Mouse (Mus musculus) midbrain, postnatal 0 days (tissue): ENCODE measurements at regions not wholly inside any gene's neighbourhood (a gene's known extent, or its start where the extent isn't known, plus 50 kb on each side); places are given as distances from the start of the nearest gene placed in this dataset.

Experiments used
- ATAC-seq: fragments of 200-750 bp; cut with Nextera tagmentation; 2 replicates; pipeline ENCODE4 v1.8.0; 2017; ENCODE audit warnings: moderate number of reproducible peaks, mild to moderate bottlenecking, moderate TSS enrichment, moderate library complexity; ENCODE audit not compliant: low FRiP score
- DNase-seq: peaks from one replicate; pipeline ENCODE4 v3.0.0-alpha.2; 2015; ENCODE audit warnings: low spot score
- H3K27ac ChIP-seq: fragments of 300-500 bp; sonication (generic); 2 replicates; pipeline ENCODE4 v1.5.1; 2014; ENCODE audit warnings: low read depth, mild to moderate bottlenecking, low read length, mixed read lengths
- H3K27me3 ChIP-seq: fragments of 300-500 bp; sonication (generic); 2 replicates; pipeline ENCODE4 v1.6.1; 2014; ENCODE audit warnings: low read length, control low read depth, mixed read lengths; ENCODE audit not compliant: insufficient read depth
- H3K36me3 ChIP-seq: fragments of 300-500 bp; sonication (generic); 2 replicates; pipeline ENCODE4 v1.6.1; 2014; ENCODE audit warnings: low read length, control low read depth, mixed read lengths; ENCODE audit not compliant: insufficient read depth
- H3K4me1 ChIP-seq: fragments of 300-500 bp; sonication (generic); 2 replicates; pipeline ENCODE4 v1.6.1; 2014; ENCODE audit warnings: mild to moderate bottlenecking, control low read depth, antibody characterized with exemption, low read length, mixed read lengths; ENCODE audit not compliant: insufficient read depth
- H3K4me2 ChIP-seq: fragments of 300-500 bp; sonication (generic); 2 replicates; pipeline ENCODE4 v1.6.1; 2014; ENCODE audit warnings: low read depth, mild to moderate bottlenecking, low read length, mixed read lengths; ENCODE audit not compliant: poor library complexity, severe bottlenecking
- H3K4me3 ChIP-seq: fragments of 300-500 bp; sonication (generic); 2 replicates; pipeline ENCODE4 v1.5.1; 2014; ENCODE audit warnings: low read depth, mild to moderate bottlenecking, low read length, moderate library complexity
- H3K9ac ChIP-seq: fragments of 300-500 bp; sonication (generic); replicated peaks from 2 replicates; pipeline ENCODE4 v1.6.1; 2014; ENCODE audit warnings: mild to moderate bottlenecking, low read length, moderate library complexity, mixed read lengths; ENCODE audit not compliant: poor library complexity, severe bottlenecking
- H3K9me3 ChIP-seq: fragments of 300-500 bp; sonication (generic); 2 replicates; pipeline ENCODE4 v1.6.1; 2016; ENCODE audit warnings: low read length, control low read depth
- CTCF ChIP-seq: IDR thresholded peaks from 2 replicates; pipeline ENCODE4 v1.5.1; 2016; ENCODE audit warnings: antibody characterized with exemption, mild to moderate bottlenecking
- WGBS: fragments of 180-500 bp; shearing (Covaris S2); extraction: QIAGEN DNeasy Blood & Tissue Kit; methylation state at CpG from one replicate; pipeline ENCODE4 v1.1.7; 2014; 5-methylcytosine and 5-hydroxymethylcytosine counted together

DNA sequence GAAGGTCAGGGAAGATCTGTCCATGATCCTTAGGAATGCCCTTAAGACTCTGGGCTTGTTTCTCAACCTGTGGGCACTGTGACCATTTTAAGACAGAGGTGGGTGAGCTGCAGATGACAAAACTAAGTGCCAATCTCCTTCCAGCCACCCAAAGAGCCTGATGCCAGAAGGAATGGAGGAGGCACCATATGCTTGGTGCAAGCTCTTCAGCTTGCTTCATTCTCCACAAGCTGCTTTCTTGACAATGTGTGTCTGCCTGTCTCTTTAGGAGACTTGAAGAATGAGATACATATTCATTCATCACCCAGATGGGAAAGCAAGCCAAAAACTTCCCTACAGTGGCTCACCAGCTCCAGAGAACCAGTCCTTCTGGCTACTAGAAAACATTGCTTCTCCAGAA is 98.3 kb upstream of the B3gat1 start:
- no peak overlapping the region for H3K4me3 ChIP-seq
- no peak for TF ChIP-seq CTCF
- no peak overlapping the region for H3K27ac ChIP-seq
- no peak for DNase-seq
- H3K4me2 ChIP-seq, result no peak overlapping the region
- H3K27me3 ChIP-seq, result no peaks in the 10 kb centered on the region
- H3K9ac ChIP-seq, result no peak overlapping the region
- H3K9me3 ChIP-seq, result no peaks in the 10 kb centered on the region
- H3K4me1 ChIP-seq, result no peaks in the 10 kb centered on the region
- H3K36me3 ChIP-seq, result no peaks in the 10 kb centered on the region
- ATAC-seq, result no peak

GRCm38 (mm10) chr9:26638586-26638985 is 94.9 kb upstream of the B3gat1 start:
- Histone ChIP-seq H3K4me1 (no peaks in the 10 kb centered on the region), H3K36me3 (no peaks in the 10 kb centered on the region), H3K9me3 (no peaks in the 10 kb centered on the region), H3K27ac (no peak overlapping the region), H3K4me3 (no peak overlapping the region), H3K4me2 (no peak overlapping the region), H3K27me3 (no peaks in the 10 kb centered on the region), H3K9ac (no peak overlapping the region)
- DNase-seq (no peak), ATAC-seq (no peak)
- TF ChIP-seq CTCF, result no peak
- 78% methylated on average over 2 of the region's 2 CpGs for WGBS

DNA sequence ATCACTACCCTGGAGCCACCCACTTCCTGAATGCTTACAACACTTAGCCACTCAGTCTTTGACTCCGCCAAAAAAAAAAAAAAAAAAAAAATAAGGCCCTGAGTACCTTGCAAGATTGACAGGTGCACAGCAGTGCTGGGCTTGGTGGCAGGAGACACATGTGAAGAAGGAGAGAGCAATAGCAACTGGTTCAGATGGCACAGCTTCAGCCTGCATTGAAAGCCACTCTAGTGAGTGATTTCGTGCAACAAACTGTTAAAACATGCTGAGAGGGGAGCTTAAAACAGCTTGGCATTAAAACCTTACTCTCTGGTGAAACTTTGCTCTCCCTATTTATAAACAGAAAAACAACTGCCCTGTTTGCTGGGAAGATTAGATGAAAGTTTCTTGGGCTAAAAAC is 91.2 kb upstream of the B3gat1 start:
- no peak overlapping the region for H3K4me2 ChIP-seq
- no peak overlapping the region for H3K27ac ChIP-seq
- no peaks in the 10 kb centered on the region for H3K27me3 ChIP-seq
- no peak for DNase-seq
- H3K4me3 ChIP-seq, result no peak overlapping the region
- H3K9ac ChIP-seq, result no peak overlapping the region
- H3K4me1 ChIP-seq, result no peaks in the 10 kb centered on the region
- H3K36me3 ChIP-seq, result no peaks in the 10 kb centered on the region
- no peak for TF ChIP-seq CTCF
- no peaks in the 10 kb centered on the region for H3K9me3 ChIP-seq
- 71% methylated on average over 2 of the region's 2 CpGs for WGBS
- ATAC-seq, result no peak

DNA sequence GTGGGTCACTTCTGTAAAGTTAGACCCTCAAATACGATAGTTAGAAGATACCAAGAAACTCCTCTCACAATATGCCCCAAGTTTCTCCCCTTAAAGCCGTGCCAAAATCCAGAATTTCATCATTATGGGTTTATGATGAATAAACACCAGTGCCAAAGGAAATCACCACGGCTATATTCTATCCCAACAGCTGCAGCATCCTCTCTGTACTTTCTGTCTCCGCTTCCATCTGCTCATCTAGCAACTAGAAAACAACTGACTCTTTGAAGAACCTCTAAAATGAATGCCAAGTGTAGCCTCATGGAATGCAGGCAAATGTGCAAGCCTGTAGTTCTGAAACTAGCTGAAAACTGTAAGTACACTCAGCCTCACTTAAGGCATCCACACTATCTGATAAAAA is 90.7 kb upstream of the B3gat1 start:
- Histone ChIP-seq H3K9ac (no peak overlapping the region), H3K9me3 (no peaks in the 10 kb centered on the region), H3K36me3 (no peaks in the 10 kb centered on the region), H3K4me3 (no peak overlapping the region), H3K4me2 (no peak overlapping the region), H3K27ac (no peak overlapping the region), H3K27me3 (no peaks in the 10 kb centered on the region), H3K4me1 (no peaks in the 10 kb centered on the region)
- 86% methylated on average over 4 of the region's 4 CpGs for WGBS
- ATAC-seq, result no peak
- DNase-seq, result no peak
- no peak for TF ChIP-seq CTCF

DNA sequence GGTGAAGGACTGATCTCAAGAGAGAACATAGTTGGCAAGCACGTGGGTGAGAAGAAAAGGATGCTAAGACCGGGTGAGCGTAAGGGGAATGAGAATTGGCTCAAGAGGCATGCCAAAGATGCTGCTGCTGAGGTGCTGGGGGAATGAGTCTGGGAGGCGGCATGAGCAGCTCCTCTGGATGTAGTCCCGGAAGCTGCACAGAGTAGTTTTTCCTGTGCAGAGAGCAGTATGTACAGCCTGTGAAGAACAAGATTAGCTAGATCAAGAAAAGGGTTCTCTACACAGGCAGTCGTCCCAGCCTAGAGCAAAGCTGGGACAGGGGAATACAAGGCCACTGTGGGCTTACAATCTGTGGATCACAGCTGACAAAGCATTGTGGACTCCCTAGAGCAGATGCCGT is 84.0 kb upstream of the B3gat1 start:
- Histone ChIP-seq H3K27me3 (no peaks in the 10 kb centered on the region), H3K9me3 (no peaks in the 10 kb centered on the region), H3K27ac (no peak overlapping the region), H3K4me1 (no peaks in the 10 kb centered on the region), H3K36me3 (no peaks in the 10 kb centered on the region), H3K9ac (no peak overlapping the region), H3K4me2 (no peak overlapping the region), H3K4me3 (no peak overlapping the region)
- ATAC-seq (no peak), DNase-seq (no peak)
- 79% methylated on average over 7 of the region's 7 CpGs for WGBS
- TF ChIP-seq CTCF, result no peak

- Histone ChIP-seq H3K27me3 (no peaks in the 10 kb centered on the region), H3K4me3 (no peak overlapping the region), H3K36me3 (no peaks in the 10 kb centered on the region), H3K4me2 (no peak overlapping the region), H3K9me3 (no peaks in the 10 kb centered on the region), H3K9ac (no peak overlapping the region), H3K4me1 (no peaks in the 10 kb centered on the region), H3K27ac (no peak overlapping the region)
- no peak for TF ChIP-seq CTCF
- no peak for ATAC-seq
- DNase-seq, result no peak
- 71% methylated on average over 1 of the region's 1 CpGs for WGBS
These were observed 80.6 kb upstream of the B3gat1 start for GRCm38 (mm10) chr9:26652920-26653319.

DNA sequence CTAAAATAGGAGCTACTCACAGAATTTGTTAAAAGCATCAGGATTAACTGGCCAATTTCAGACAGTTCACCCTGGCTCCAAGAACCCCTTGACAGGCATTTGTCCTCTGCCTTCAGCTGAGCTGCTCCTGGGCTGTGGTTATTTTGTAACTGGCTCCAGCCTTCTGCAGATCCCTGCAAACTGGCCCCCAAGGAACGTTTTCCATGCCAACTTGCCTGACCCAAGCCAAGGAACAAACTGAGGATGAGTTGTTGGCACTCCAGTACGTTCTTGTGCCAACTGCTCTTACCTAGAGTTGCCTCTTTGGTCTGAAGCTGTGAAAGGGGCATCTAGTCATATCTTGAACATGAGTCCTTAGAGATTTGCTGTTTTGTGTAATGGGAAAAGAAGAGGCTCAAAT is 74.2 kb upstream of the B3gat1 start:
- Histone ChIP-seq H3K27ac (no peak overlapping the region), H3K4me3 (no peak overlapping the region), H3K36me3 (no peaks in the 10 kb centered on the region), H3K4me2 (no peak overlapping the region), H3K4me1 (no peaks in the 10 kb centered on the region), H3K27me3 (no peaks in the 10 kb centered on the region), H3K9ac (no peak overlapping the region), H3K9me3 (no peaks in the 10 kb centered on the region)
- 63% methylated on average over 2 of the region's 2 CpGs for WGBS
- DNase-seq (no peak), ATAC-seq (no peak)
- no peak for TF ChIP-seq CTCF
